Mouse (Mus musculus): ENCODE measurements around the gene Sufu.

Sufu gene

GRCm38 (mm10) chr19:46531071-46532030 lies 134.7 kb downstream of the Sufu start:
- DNase-seq (ENCODE audit: low spot score in 2 of 2): no peak

- DNase-seq (ENCODE audit: low spot score in 2 of 2): no peak
Observed at GRCm38 (mm10) chr19:46532031-46532688, 135.5 kb downstream of the Sufu start.

- DNase-seq (ENCODE audit: low spot score in 2 of 2): no peak
Observed at GRCm38 (mm10) chr19:46533066-46533465, 136.4 kb downstream of the Sufu start.

GRCm38 (mm10) chr19:46533525-46533924 lies 136.8 kb downstream of the Sufu start:
- no peak for DNase-seq (ENCODE audit: low spot score in 2 of 2)

GRCm38 (mm10) chr19:46534542-46535098 lies 137.9 kb downstream of the Sufu start:
- DNase-seq (ENCODE audit: low spot score in 2 of 2): no peak

- no peak for DNase-seq (ENCODE audit: low spot score in 2 of 2)
Observed at GRCm38 (mm10) chr19:46537357-46537756, 140.7 kb downstream of the Sufu start.

GRCm38 (mm10) chr19:46538213-46538612 lies 141.5 kb downstream of the Sufu start:
- no peak for DNase-seq (ENCODE audit: low spot score in 2 of 2)

Data from urinary bladder, adult 18-20 months (tissue).